Mouse (Mus musculus) stomach, postnatal 0 days (tissue): ENCODE data around the gene Nxt2. TPM values are rescaled to one million over a fixed set of nuclear protein-coding genes. Genes with fewer than 3 reads are reported as not detected.

ENCODE experiments used
- ATAC-seq: fragments of 200-750 bp; cut with Nextera tagmentation; 2 replicates; pipeline ENCODE4 v1.8.0; 2017; ENCODE audit not compliant: low FRiP score, low TSS enrichment
- DNase-seq: peaks from one replicate; pipeline ENCODE4 v3.0.0-alpha.2; 2016; ENCODE audit warnings: low spot score
- H3K27ac ChIP-seq: fragments of 300-500 bp; sonication (generic); replicated peaks from 2 replicates; pipeline ENCODE4 v1.5.1; 2014; ENCODE audit warnings: mild to moderate bottlenecking, control low read depth
- H3K27me3 ChIP-seq: fragments of 300-500 bp; sonication (generic); 2 replicates; pipeline ENCODE4 v1.6.1; 2014; ENCODE audit warnings: low read length; ENCODE audit not compliant: control insufficient read depth, insufficient read depth
- H3K36me3 ChIP-seq: fragments of 300-500 bp; sonication (generic); 2 replicates; pipeline ENCODE4 v1.6.1; 2014; ENCODE audit warnings: low read length, mixed read lengths; ENCODE audit not compliant: control insufficient read depth, insufficient read depth
- H3K4me1 ChIP-seq: fragments of 300-500 bp; sonication (generic); replicated peaks from 2 replicates; pipeline ENCODE4 v1.6.1; 2014; ENCODE audit warnings: antibody characterized with exemption; ENCODE audit not compliant: control insufficient read depth, insufficient read depth
- H3K4me2 ChIP-seq: fragments of 300-500 bp; sonication (generic); replicated peaks from 2 replicates; pipeline ENCODE4 v1.6.1; 2014; ENCODE audit warnings: low read depth, mild to moderate bottlenecking, control low read depth, moderate library complexity
- H3K4me3 ChIP-seq: fragments of 300-500 bp; sonication (generic); 2 replicates; pipeline ENCODE4 v1.5.1; 2014; ENCODE audit warnings: low read depth, low read length, control low read depth
- H3K9ac ChIP-seq: fragments of 300-500 bp; sonication (generic); 2 replicates; pipeline ENCODE4 v1.6.1; 2014; ENCODE audit warnings: mild to moderate bottlenecking, low read length, control low read depth, mixed read lengths
- H3K9me3 ChIP-seq: fragments of 300-500 bp; sonication (generic); 2 replicates; pipeline ENCODE4 v1.6.1; 2016; ENCODE audit warnings: low read length; ENCODE audit not compliant: control insufficient read depth
- CTCF ChIP-seq: IDR thresholded peaks from 2 replicates; pipeline ENCODE4 v1.5.1; 2016; ENCODE audit warnings: antibody characterized with exemption, low read depth, mild to moderate bottlenecking, moderate library complexity
- EP300 ChIP-seq: optimal IDR thresholded peaks from 2 replicates; pipeline ENCODE3; 2016; ENCODE audit warnings: antibody characterized with exemption
- WGBS: fragments of 180-500 bp; shearing (Covaris S2); extraction: QIAGEN DNeasy Blood & Tissue Kit; methylation state at CpG from one replicate; pipeline ENCODE4 v1.1.7; 2014; 5-methylcytosine and 5-hydroxymethylcytosine counted together
- polyA plus RNA-seq: library from polyadenylated mRNA; unstranded; fragments of >200 nt; fragmentation: Nextera tagmentation; extraction: Ambion mirVana; gene quantifications from 2 replicates; pipeline ENCODE4 v1.2.1, GENCODE M21; 2015

Nxt2 gene
- polyA plus RNA-seq, result 16.0 and 16.8 TPM in 2 replicates

DNA sequence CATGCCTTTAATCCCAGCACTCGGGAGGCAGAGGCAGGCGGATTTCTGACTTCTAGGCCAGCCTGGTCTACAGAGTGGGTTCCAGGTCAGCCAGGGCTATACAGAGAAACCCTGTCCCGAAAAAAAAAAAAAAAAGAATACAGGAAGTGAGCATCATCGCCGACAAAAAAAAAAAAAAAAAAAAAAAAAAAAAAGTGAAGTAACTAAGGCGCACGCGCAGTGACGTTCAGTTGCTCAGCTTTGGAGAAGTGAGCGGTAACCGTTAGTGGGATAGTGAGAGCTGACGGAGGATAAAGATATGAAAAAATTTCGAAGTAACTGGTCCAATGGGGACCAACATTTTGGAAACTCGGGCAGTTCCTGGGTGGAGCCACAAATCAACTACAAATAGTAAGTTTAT, at the start of gene Nxt2:
TSS of gene Nxt2 (plus strand) at position 229 of the 400 bp plus-strand sequence.
- Histone ChIP-seq H3K9me3 (no peaks in the 10 kb centered on the region), H3K27ac (no peak within 1 kb of the TSS), H3K4me2 (peak within 1 kb of the TSS; percentile 31), H3K27me3 (no peaks in the 10 kb centered on the region), H3K9ac (no peak within 1 kb of the TSS), H3K4me1 (no peaks in the 10 kb centered on the region), H3K4me3 (peak within 1 kb of the TSS; percentile 51; the same call in 1 of the 2 replicates), H3K36me3 (no peaks in the 10 kb centered on the region)
- TF ChIP-seq CTCF (no peak), EP300 (no peak)
- DNase-seq (no peak), ATAC-seq (no peak)
- WGBS, result 92% methylated on average over 14 of the region's 14 CpGs

DNA sequence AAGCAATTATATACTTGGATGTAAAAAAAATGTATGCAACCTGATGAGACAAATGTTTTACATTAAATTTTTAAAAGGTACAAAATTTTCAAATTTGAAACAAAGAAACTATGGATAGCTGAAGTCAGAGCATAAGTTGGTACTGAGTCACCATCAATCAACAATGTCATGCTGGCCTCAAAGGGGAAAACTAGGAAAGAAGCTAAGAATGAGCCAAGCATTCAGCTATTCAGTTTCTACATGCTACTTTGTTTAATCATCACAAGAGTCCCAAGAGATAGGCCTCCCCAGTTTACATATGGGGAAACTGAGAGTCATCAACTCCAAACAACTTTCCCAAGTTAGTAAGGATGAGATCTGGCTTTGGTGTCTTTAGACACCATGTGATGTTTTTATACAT, 49.6 kb upstream of the Nxt2 start:
- no peak overlapping the region for H3K4me3 ChIP-seq
- H3K36me3 ChIP-seq, result no peaks in the 10 kb centered on the region
- no peak overlapping the region for H3K4me2 ChIP-seq
- H3K9me3 ChIP-seq, result no peaks in the 10 kb centered on the region
- no peaks in the 10 kb centered on the region for H3K27me3 ChIP-seq
- H3K27ac ChIP-seq, result no peak overlapping the region
- H3K4me1 ChIP-seq, result no peaks in the 10 kb centered on the region
- no peak for ATAC-seq
- TF ChIP-seq CTCF, result no peak
- TF ChIP-seq EP300, result no peak
- no peak overlapping the region for H3K9ac ChIP-seq
- no peak for DNase-seq

DNA sequence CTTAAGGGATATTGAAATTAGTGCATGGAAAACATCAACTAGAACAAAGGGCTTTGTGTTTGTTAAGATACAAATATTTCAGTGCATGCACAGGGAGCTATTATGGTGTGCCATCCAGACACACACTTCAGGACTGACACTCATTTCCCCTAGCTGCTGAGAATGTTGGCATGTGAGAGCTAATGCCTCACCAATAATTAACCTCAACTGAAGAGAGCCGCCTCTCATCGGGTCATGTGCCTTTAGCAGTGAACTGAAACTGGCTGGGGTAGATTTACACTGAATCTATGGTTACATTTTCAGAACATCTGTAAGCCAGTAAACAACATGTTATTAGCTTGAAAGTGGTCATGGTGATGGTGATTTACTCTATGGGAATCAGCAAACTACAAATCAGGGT, 44.5 kb upstream of the Nxt2 start:
- Histone ChIP-seq H3K4me1 (no peaks in the 10 kb centered on the region), H3K9me3 (no peaks in the 10 kb centered on the region), H3K9ac (no peak overlapping the region), H3K27me3 (no peaks in the 10 kb centered on the region), H3K27ac (no peak overlapping the region), H3K4me2 (no peak overlapping the region), H3K36me3 (no peaks in the 10 kb centered on the region), H3K4me3 (no peak overlapping the region)
- no peak for TF ChIP-seq CTCF
- no peak for TF ChIP-seq EP300
- 72% methylated on average over 2 of the region's 2 CpGs for WGBS
- no peak for DNase-seq
- no peak for ATAC-seq

DNA sequence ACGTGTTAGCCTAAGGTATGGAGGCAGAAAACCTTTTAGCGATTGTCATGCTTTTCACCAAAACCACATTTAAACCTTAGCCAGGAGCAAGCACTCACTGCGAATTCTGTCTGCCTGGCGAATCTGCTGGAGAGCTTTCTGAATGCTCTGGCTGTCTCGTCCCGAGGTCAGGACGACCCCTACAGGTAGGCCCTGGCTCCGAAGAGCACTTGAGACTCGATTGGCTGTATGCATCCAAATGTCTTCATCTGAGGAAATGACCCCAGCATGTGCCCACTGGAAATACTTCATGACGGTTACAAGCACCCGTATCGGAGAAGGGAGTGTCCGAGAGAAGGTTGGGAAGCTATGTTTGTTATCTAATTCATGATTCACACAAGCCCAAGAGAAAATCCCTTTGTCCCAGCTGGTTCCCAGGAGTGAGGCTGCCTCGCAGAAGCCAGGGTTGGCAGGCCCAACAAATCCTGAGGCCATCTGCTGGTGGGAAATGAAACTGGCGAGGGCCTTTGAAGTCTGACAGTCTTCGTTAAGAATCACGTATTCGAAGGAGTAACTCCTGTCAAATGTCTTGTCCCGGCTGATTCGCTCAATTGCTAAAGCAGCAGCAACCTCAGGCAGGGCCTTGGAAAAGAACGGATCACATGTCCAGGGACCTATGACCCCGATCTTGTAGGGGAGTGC, 37.4 kb upstream of the Nxt2 start:
- TF ChIP-seq EP300 (no peak), CTCF (peak; percentile 69)
- no peaks in the 10 kb centered on the region for H3K9me3 ChIP-seq
- no peaks in the 10 kb centered on the region for H3K27me3 ChIP-seq
- DNase-seq (peak; percentile 33), ATAC-seq (no peak)
- no peak overlapping the region for H3K9ac ChIP-seq
- no peaks in the 10 kb centered on the region for H3K4me1 ChIP-seq
- H3K36me3 ChIP-seq, result no peaks in the 10 kb centered on the region
- 33% methylated on average over 22 of the region's 22 CpGs for WGBS
- no peak overlapping the region for H3K4me3 ChIP-seq
- no peak overlapping the region for H3K27ac ChIP-seq
- no peak overlapping the region for H3K4me2 ChIP-seq

DNA sequence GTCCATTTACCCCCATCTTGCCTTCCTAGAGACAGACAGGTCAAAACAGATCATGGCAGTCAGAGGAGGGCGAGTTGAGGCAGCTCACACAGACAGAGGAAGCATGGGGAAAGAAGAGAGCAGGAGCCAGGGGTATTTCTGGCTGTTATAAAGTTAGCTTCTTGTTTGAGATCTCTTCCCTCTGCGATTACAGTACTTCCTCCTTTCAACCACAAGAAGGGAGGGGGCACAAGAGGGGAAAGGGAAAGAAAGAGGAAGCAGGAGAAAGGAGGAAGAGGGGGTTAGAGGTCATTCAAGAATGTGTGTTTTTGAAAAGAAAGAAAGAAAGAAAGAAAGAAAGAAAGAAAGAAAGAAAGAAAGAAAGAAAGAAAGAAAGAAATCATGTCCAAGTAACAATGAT, 36.2 kb upstream of the Nxt2 start:
- TF ChIP-seq CTCF, result no peak
- TF ChIP-seq EP300, result no peak
- Histone ChIP-seq H3K4me3 (no peak overlapping the region), H3K4me2 (no peak overlapping the region), H3K9me3 (no peaks in the 10 kb centered on the region), H3K27ac (no peak overlapping the region), H3K9ac (no peak overlapping the region), H3K36me3 (no peaks in the 10 kb centered on the region), H3K27me3 (no peaks in the 10 kb centered on the region), H3K4me1 (no peaks in the 10 kb centered on the region)
- ATAC-seq (no peak), DNase-seq (no peak)
- WGBS, result 74% methylated on average over 2 of the region's 2 CpGs

DNA sequence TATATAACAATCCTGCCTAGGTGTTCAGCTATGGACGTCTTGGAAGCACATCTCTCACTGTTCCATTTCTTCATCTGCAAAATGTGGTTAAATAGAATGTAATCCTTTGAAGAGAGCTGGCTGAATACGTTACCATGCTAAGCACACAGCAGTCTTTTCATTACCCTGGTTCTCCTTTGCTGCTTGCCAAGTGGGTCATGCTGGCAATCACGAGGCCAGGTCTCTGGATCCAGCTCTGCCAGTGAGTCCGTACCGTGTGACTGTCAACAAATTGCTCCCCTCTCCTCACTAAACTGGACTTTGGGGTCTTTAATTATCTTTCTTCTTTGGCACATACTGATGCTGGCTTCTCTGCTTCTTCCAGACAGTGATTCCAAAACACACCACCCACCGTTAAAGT, 32.1 kb upstream of the Nxt2 start:
- no peak overlapping the region for H3K4me3 ChIP-seq
- no peak overlapping the region for H3K4me2 ChIP-seq
- no peak for ATAC-seq
- no peak for DNase-seq
- 49% methylated on average over 6 of the region's 6 CpGs for WGBS
- no peak for TF ChIP-seq CTCF
- TF ChIP-seq EP300, result no peak
- no peaks in the 10 kb centered on the region for H3K36me3 ChIP-seq
- no peak overlapping the region for H3K9ac ChIP-seq
- no peaks in the 10 kb centered on the region for H3K4me1 ChIP-seq
- H3K27ac ChIP-seq, result no peak overlapping the region
- H3K27me3 ChIP-seq, result no peaks in the 10 kb centered on the region
- H3K9me3 ChIP-seq, result no peaks in the 10 kb centered on the region
